Mouse (Mus musculus): Measurements from ENCODE around the gene Bach1.

DNA sequence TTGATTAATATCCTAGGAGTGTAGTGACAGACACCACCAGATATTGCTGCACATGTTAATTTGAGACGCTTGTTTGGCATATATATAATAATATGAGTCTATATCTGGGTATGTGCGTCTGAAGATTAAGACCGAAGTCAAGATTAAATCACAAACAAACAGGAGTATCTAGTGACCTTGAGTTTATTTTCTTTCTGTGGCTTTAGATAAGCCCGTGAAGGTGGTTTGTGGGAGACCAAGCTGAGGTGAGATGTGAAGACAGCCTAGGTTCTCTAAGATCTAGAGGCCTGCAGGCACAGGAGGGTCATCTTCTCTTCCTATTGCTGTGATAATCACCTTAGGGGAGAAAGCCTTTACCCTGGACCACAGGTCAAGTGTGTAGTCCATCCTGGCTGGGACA, 8.6 kb downstream of the Bach1 start:
- TF ChIP-seq GATA1 (IDR thresholded peaks at IDR 0.05; ENCODE audit: low read length) (no peak; the same call in 1 of the 2 replicates), TAL1 (IDR thresholded peaks at IDR 0.05; ENCODE audit: low read length) (no peak)
